Mouse (Mus musculus) lung, adult 2 months (tissue): ENCODE results near the gene Cfap61.

ENCODE experiments used
- CTCF ChIP-seq: fragments of 200-500 bp; IDR thresholded peaks from 2 replicates; pipeline ENCODE4 v1.5.1; 2011; ENCODE audit warnings: mild to moderate bottlenecking, low read length, control low read depth; ENCODE audit not compliant: insufficient read depth
- POLR2A ChIP-seq: fragments of 200-500 bp; IDR thresholded peaks from 2 replicates; pipeline ENCODE4 v1.6.1; 2011; ENCODE audit warnings: low read depth, mild to moderate bottlenecking, control low read depth, low read length, borderline replicate concordance; ENCODE audit errors: extremely low read depth

GRCm38 (mm10) chr2:146130514-146130913 is 195.9 kb downstream of the Cfap61 start:
- TF ChIP-seq CTCF, result no peak
- no peak for TF ChIP-seq POLR2A
